25 mouse cellular contexts compared by ENCODE assay signal in the genomic region with DNA sequence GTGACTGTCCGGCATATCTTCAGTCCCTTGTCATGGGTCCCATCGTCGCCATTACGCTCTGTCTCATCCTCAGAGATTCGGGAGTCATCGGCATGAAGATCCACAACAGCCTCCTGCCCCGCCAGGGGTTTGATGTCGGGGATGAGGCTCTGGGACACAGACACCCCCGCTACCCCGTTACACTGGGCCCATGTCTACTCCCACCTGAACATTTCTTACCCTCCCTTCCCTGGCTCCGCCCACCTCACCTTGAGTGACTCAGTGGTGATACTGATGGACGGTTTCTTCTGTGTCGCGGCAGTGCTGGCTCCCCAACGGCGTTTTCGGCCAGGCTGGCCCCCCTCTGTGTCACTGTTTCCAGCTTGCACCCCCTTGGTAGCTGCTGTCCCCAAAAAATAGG. TPM values are rescaled to one million over a fixed set of nuclear protein-coding genes. Genes with fewer than 3 reads are reported as not detected.
"Had no signal": no experiment of that assay in that cellular context is flagged by ENCODE, and none has a peak within 500 bp of the region (broad histone marks: within the 10 kb centered on the region; RNA-seq: fewer than 3 reads in every experiment).

No protein-coding gene starts in this region.

- H3K9me3 ChIP-seq: neural tube, embryonic 12.5 days; neural tube, embryonic 13.5 days; neural tube, embryonic 15.5 days; stomach, embryonic 15.5 days had no signal

- H3K27ac ChIP-seq: neural tube, embryonic 12.5 days; neural tube, embryonic 13.5 days; neural tube, embryonic 15.5 days; stomach, embryonic 15.5 days; stomach, postnatal 0 days had no signal

- H3K4me3 ChIP-seq: neural tube, embryonic 12.5 days; neural tube, embryonic 13.5 days; neural tube, embryonic 15.5 days; stomach, embryonic 15.5 days had no signal

- DNase-seq: retina, postnatal 1 day; right cerebral cortex, adult 18-20 months; right cerebral cortex, postnatal 14 days; right cerebral cortex, postnatal 25 days; right cerebral cortex, postnatal 4 days; spleen, adult 18-20 months; thymus, adult 18-20 months; thymus, adult 2 months; thymus, postnatal 14 days; thymus, postnatal 25 days; thymus, postnatal 4 days had no signal

- H3K27me3 ChIP-seq: neural tube, embryonic 12.5 days; neural tube, embryonic 13.5 days; neural tube, embryonic 15.5 days; stomach, embryonic 15.5 days had no signal

- H3K9ac ChIP-seq: neural tube, embryonic 12.5 days; neural tube, embryonic 13.5 days; neural tube, embryonic 15.5 days; stomach, embryonic 15.5 days had no signal

- H3K4me2 ChIP-seq: neural tube, embryonic 12.5 days; neural tube, embryonic 13.5 days; neural tube, embryonic 15.5 days; stomach, embryonic 15.5 days had no signal

RNA-seq across cellular contexts. Expression of gene Gm17606, which starts 5.7 kb away (rescaled TPM):
- total RNA-seq: neutrophil, adult 5-6 weeks had no signal
- polyA plus RNA-seq: neural tube, embryonic 12.5 days; neural tube, embryonic 13.5 days; neural tube, embryonic 14.5 days; neural tube, embryonic 15.5 days; small intestine, adult 2 months; spleen, adult 2 months; stomach, embryonic 14.5 days; stomach, embryonic 15.5 days; stomach, embryonic 16.5 days; stomach, postnatal 0 days; testis, adult 2 months; thymus, adult 2 months; thymus, postnatal 0 days; urinary bladder, adult 2 months had no signal

RNA-seq across cellular contexts. Expression of gene Psmb11, which starts 25.2 kb away (rescaled TPM):
- polyA plus RNA-seq: neural tube, embryonic 12.5 days; small intestine, adult 2 months; spleen, adult 2 months; stomach, embryonic 16.5 days; stomach, postnatal 0 days; urinary bladder, adult 2 months had no signal
